10 mouse cellular contexts compared by ENCODE assay signal in the genomic region with DNA sequence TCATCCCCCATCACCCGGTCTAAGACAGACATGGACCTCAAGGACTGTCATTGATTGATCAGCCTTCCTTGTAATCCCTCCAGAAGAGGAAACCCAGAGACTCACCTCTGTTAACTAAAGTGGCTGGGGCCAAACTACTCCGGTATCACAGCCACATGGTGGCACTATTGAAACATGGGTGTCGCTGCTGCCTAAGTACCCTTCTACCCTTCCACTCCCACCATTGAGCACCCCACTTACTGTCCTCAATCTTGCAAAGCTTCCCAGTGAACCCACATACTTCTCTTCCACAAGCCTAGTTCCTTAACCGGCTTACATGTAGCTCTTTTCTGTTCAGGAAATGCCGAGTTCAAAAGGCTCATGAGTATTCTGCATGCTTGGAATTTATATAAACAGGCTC. TPM values are rescaled to one million over a fixed set of nuclear protein-coding genes. Genes with fewer than 3 reads are reported as not detected.
DNase-seq lines count a peak whose midpoint lies in the region; ATAC-seq and TF ChIP-seq lines count a peak whose summit lies in the region.
"Had no signal": no experiment of that assay in that cellular context is flagged by ENCODE, and none has a peak within 500 bp of the region (broad histone marks: within the 10 kb centered on the region; RNA-seq: fewer than 3 reads in every experiment).

No protein-coding gene starts in this region.

- peak; percentile 69 for TF ChIP-seq CTCF in liver, postnatal 0 days (IDR thresholded peaks at IDR 0.05; ENCODE audit: low read depth)

- H3K4me2 ChIP-seq in liver, postnatal 0 days (ENCODE audit: low read depth, low read length), result no peak overlapping the region
- no peak overlapping the region for H3K4me2 ChIP-seq in liver, embryonic 11.5 days
- no peak overlapping the region for H3K4me2 ChIP-seq in forebrain, embryonic 13.5 days

- WGBS in liver, postnatal 0 days (ENCODE audit: insufficient replicate concordance), result 40% methylated on average over 5 of the region's 5 CpGs
- 39% methylated on average over 5 of the region's 5 CpGs for WGBS in liver, embryonic 11.5 days
- 58% methylated on average over 5 of the region's 5 CpGs for WGBS in forebrain, embryonic 13.5 days

- intact Hi-C loops in gastrocnemius, postnatal 14 days (cut with DNase I; ENCODE audit: low total_unique reads), result loop anchor here (10.0 kb wide), 1 partner anchor 52 kb away; a partner anchor contains a TSS

- no peak overlapping the region for H3K4me3 ChIP-seq in liver, postnatal 0 days (ENCODE audit: low read depth, low read length)
- no peak overlapping the region for H3K4me3 ChIP-seq in liver, embryonic 11.5 days (ENCODE audit: low read depth, low read length)
- no peak overlapping the region for H3K4me3 ChIP-seq in forebrain, embryonic 13.5 days

- no peaks in the 10 kb centered on the region for H3K27me3 ChIP-seq in liver, postnatal 0 days (ENCODE audit: insufficient read depth, low read length)
- no peaks in the 10 kb centered on the region for H3K27me3 ChIP-seq in liver, embryonic 11.5 days (replicated peaks; ENCODE audit: control insufficient read depth, insufficient read depth, low read length)
- no peaks in the 10 kb centered on the region for H3K27me3 ChIP-seq in forebrain, embryonic 13.5 days

- no peak overlapping the region for H3K27ac ChIP-seq in liver, postnatal 0 days (ENCODE audit: low read depth)
- H3K27ac ChIP-seq in liver, embryonic 11.5 days (ENCODE audit: low read depth, low read length), result no peak overlapping the region
- no peak overlapping the region for H3K27ac ChIP-seq in forebrain, embryonic 13.5 days

- TF ChIP-seq EP300 in liver, postnatal 0 days (IDR thresholded peaks at IDR 0.05; ENCODE audit: low read depth), result no peak

- no peak for ATAC-seq in CD4-positive, CD25-positive, alpha-beta regulatory T cell, adult 4 months
- no peak for ATAC-seq in liver, postnatal 0 days
- ATAC-seq in liver, embryonic 11.5 days (replicated peaks; ENCODE audit: low FRiP score), result no peak
- no peak for ATAC-seq in forebrain, embryonic 13.5 days

- H3K4me1 ChIP-seq in liver, postnatal 0 days (ENCODE audit: insufficient read depth), result no peaks in the 10 kb centered on the region
- no peaks in the 10 kb centered on the region for H3K4me1 ChIP-seq in liver, embryonic 11.5 days (replicated peaks; ENCODE audit: control insufficient read depth, insufficient read depth, low read length)
- no peaks in the 10 kb centered on the region for H3K4me1 ChIP-seq in forebrain, embryonic 13.5 days

- H3K36me3 ChIP-seq in liver, postnatal 0 days (replicated peaks; ENCODE audit: insufficient read depth, low read length), result no peaks in the 10 kb centered on the region
- no peaks in the 10 kb centered on the region for H3K36me3 ChIP-seq in liver, embryonic 11.5 days (ENCODE audit: control insufficient read depth, insufficient read depth, low read length)
- no peaks in the 10 kb centered on the region for H3K36me3 ChIP-seq in forebrain, embryonic 13.5 days (ENCODE audit: poor library complexity, severe bottlenecking)

- H3K9ac ChIP-seq in liver, postnatal 0 days (replicated peaks), result no peak overlapping the region
- no peak overlapping the region for H3K9ac ChIP-seq in liver, embryonic 11.5 days (ENCODE audit: low read depth, low read length)
- H3K9ac ChIP-seq in forebrain, embryonic 13.5 days, result no peak overlapping the region

- DNase-seq in CD4-positive, CD25-positive, alpha-beta regulatory T cell, adult 2 months (ENCODE audit: low read depth, low spot score), result peak; percentile 47
- DNase-seq in liver, postnatal 0 days, result no peak
- DNase-seq in liver, embryonic 11.5 days (ENCODE audit: low spot score), result no peak
- DNase-seq in kidney, postnatal 14 days, result peak; percentile 30
- peak; percentile 66 for DNase-seq in thymus, postnatal 25 days
- no peak for DNase-seq in gastrocnemius, postnatal 14 days
- DNase-seq: cerebellum, adult 18-20 months; heart, postnatal 4 days had no signal

- no peaks in the 10 kb centered on the region for H3K9me3 ChIP-seq in liver, postnatal 0 days (ENCODE audit: low read length)
- no peaks in the 10 kb centered on the region for H3K9me3 ChIP-seq in liver, embryonic 11.5 days (ENCODE audit: control insufficient read depth, low read length)
- H3K9me3 ChIP-seq in forebrain, embryonic 13.5 days (replicated peaks), result 0 out of 2 replicates have a peak, but pooled peaks cover 3% of the 10 kb centered on the region

RNA-seq across cellular contexts. Expression of a gene that starts 22.8 kb away (rescaled TPM):
- 10 to 100 TPM; 42.2 to 43.0 TPM for polyA plus RNA-seq in CD4-positive, CD25-positive, alpha-beta regulatory T cell, adult 4 months (2017; shearing (Covaris generic))
- 110 and 117 TPM in 2 replicates for polyA plus RNA-seq in liver, postnatal 0 days (2015; fragmentation: Nextera tagmentation; extraction: Ambion mirVana)
- polyA plus RNA-seq in liver, embryonic 11.5 days (2014; fragmentation: Nextera tagmentation; extraction: Ambion mirVana), result 63.6 and 63.8 TPM in 2 replicates
- 100 to 1,000 TPM in 1 of 2 experiments, 10 to 100 TPM in 1; 82.3 to 104 TPM for total RNA-seq in gastrocnemius, postnatal 14 days (2021)
- 52.4 and 54.7 TPM in 2 replicates for polyA plus RNA-seq in forebrain, embryonic 13.5 days (2015; fragmentation: Nextera tagmentation; extraction: Ambion mirVana)

RNA-seq across cellular contexts. Expression of a gene that starts 50.5 kb away (rescaled TPM):
- 100 to 1,000 TPM; 217 to 262 TPM for polyA plus RNA-seq in CD4-positive, CD25-positive, alpha-beta regulatory T cell, adult 4 months (2017; shearing (Covaris generic))
- polyA plus RNA-seq in liver, postnatal 0 days (2015; fragmentation: Nextera tagmentation; extraction: Ambion mirVana), result 110 and 117 TPM in 2 replicates
- 83.2 and 90.2 TPM in 2 replicates for polyA plus RNA-seq in liver, embryonic 11.5 days (2014; fragmentation: Nextera tagmentation; extraction: Ambion mirVana)
- total RNA-seq in gastrocnemius, postnatal 14 days (2021), result 10 to 100 TPM; 63.3 to 63.9 TPM
- 160 and 170 TPM in 2 replicates for polyA plus RNA-seq in forebrain, embryonic 13.5 days (2015; fragmentation: Nextera tagmentation; extraction: Ambion mirVana)

Comparison
In these comparisons a context has a peak if more than half of its experiments do, and no peak if none do; other contexts are left out.
1. DNase-seq: peak in CD4-positive, CD25-positive, alpha-beta regulatory T cell, adult 2 months (single experiment), kidney, postnatal 14 days (single experiment) and thymus, postnatal 25 days (single experiment); none in liver, postnatal 0 days (single experiment), liver, embryonic 11.5 days (single experiment) and gastrocnemius, postnatal 14 days (single experiment).